Mouse (Mus musculus): Measurements from ENCODE around the gene Itgb3.

GRCm38 (mm10) chr11:104626635-104627034, 18.8 kb downstream of the Itgb3 start:
- no peak for TF ChIP-seq GATA1 (IDR thresholded peaks at IDR 0.05; ENCODE audit: borderline replicate concordance, low read length)
- no peak for TF ChIP-seq FLI1 (IDR thresholded peaks at IDR 0.05; ENCODE audit: low read length)

Measured in megakaryocyte, embryonic 14.5 days (primary cell).